ENCODE assay signal across 8 mouse cellular contexts in genomic region chr2:168466066-168466465, GRCm38 (mm10).
A peak's percentile ranks its signal among the peaks of the same experiment; 100 is the strongest.
DNase-seq lines count a peak whose midpoint lies in the region; TF ChIP-seq lines count a peak whose summit lies in the region.
"Had no signal": no experiment of that assay in that cellular context is flagged by ENCODE, and none has a peak within 500 bp of the region (broad histone marks: within the 10 kb centered on the region; RNA-seq: fewer than 3 reads in every experiment).

No protein-coding gene starts in this region.

- 56% methylated on average over 9 of the region's 9 CpGs for WGBS in lung, adult 2 months

- no peak overlapping the region for H3K4me3 ChIP-seq in lung, adult 2 months (replicated peaks; ENCODE audit: extremely low read depth, low read depth, low read length)
- H3K4me3 ChIP-seq: liver, embryonic 15.5 days had no signal

- no peak for TF ChIP-seq CTCF in lung, adult 2 months (IDR thresholded peaks at IDR 0.05; ENCODE audit: insufficient read depth, low read length)

- H3K4me1 ChIP-seq in lung, adult 2 months (ENCODE audit: control insufficient read depth, insufficient read depth, low read length): no peaks in the 10 kb centered on the region
- H3K4me1 ChIP-seq: liver, embryonic 15.5 days had no signal

- DNase-seq in lung, postnatal 10 days: peak; percentile 56
- no peak for DNase-seq in lung, adult 2 months
- peak; percentile 70 for DNase-seq in adrenal gland, postnatal 14 days
- peak; percentile 74 for DNase-seq in gastrocnemius, postnatal 25 days
- DNase-seq in skeletal muscle tissue, adult 2 months (ENCODE audit: low read depth, low spot score): peak; percentile 73
- no peak for DNase-seq in thymus, postnatal 10 days (ENCODE audit: low spot score in 2 of 2)
- no peak for DNase-seq in spleen, postnatal 4 days (ENCODE audit: low spot score in 2 of 2)

- no peak for TF ChIP-seq POLR2A in lung, adult 2 months (IDR thresholded peaks at IDR 0.05; ENCODE audit: borderline replicate concordance, extremely low read depth, low read depth, low read length)

Comparison
In these comparisons a context has a peak if more than half of its experiments do, and no peak if none do; other contexts are left out.
1. DNase-seq: peak in lung, postnatal 10 days (single experiment), adrenal gland, postnatal 14 days (single experiment), gastrocnemius, postnatal 25 days (single experiment) and skeletal muscle tissue, adult 2 months (single experiment); none in lung, adult 2 months (single experiment), thymus, postnatal 10 days (0 of 2) and spleen, postnatal 4 days (0 of 2).